Mouse (Mus musculus): ENCODE results near the gene Prss41. TPM values are rescaled to one million over a fixed set of nuclear protein-coding genes. Genes with fewer than 3 reads are reported as not detected.
A peak's percentile ranks its signal among the peaks of the same experiment; 100 is the strongest.

Gene Prss41
- total and polyA plus RNA-seq, 3 experiments, result not detected

GRCm38 (mm10) chr17:23867756-23868155 lies 23.8 kb upstream of the Prss41 start, which contains the start of gene Prss21:
TSS of gene Prss21 (plus strand) at chr17:23868056.
- Histone ChIP-seq H3K4me3 (ENCODE audit: low read depth, low read length) (no peak within 1 kb of the TSS), H3K9me3 (replicated peaks) (0 out of 2 replicates have a peak, but pooled peaks cover 2% of the 10 kb centered on the region), H3K27me3 (ENCODE audit: insufficient read depth, low read length) (peaks cover 8% of the 10 kb centered on the region), H3K4me1 (ENCODE audit: insufficient read depth, low read depth, low read length) (no peaks in the 10 kb centered on the region), H3K36me3 (replicated peaks) (no peaks in the 10 kb centered on the region)
- DNase-seq (ENCODE audit: low spot score), result no peak
- TF ChIP-seq POLR2AphosphoS5 (IDR thresholded peaks at IDR 0.05; ENCODE audit: insufficient replicate concordance, low read depth, low read length) (no peak), CTCF (IDR thresholded peaks at IDR 0.05; ENCODE audit: low read depth, low read length) (no peak), TAL1 (conservative IDR thresholded peaks at IDR 0.05; ENCODE audit: low read depth, low read length) (no peak), GATA2 (IDR thresholded peaks at IDR 0.05; ENCODE audit: borderline replicate concordance, low read depth, low read length) (no peak), GATA1 (IDR thresholded peaks at IDR 0.05; ENCODE audit: borderline replicate concordance, low read length) (no peak)
- ATAC-seq (ENCODE audit: extremely low read depth, insufficient number of reproducible peaks, low FRiP score, poor library complexity, severe bottlenecking), result no peak

- DNase-seq (ENCODE audit: low spot score), result no peak
- TF ChIP-seq POLR2AphosphoS5 (IDR thresholded peaks at IDR 0.05; ENCODE audit: insufficient replicate concordance, low read depth, low read length), result no peak
- TF ChIP-seq GATA2 (IDR thresholded peaks at IDR 0.05; ENCODE audit: borderline replicate concordance, low read depth, low read length), result no peak
- no peak for TF ChIP-seq GATA1 (IDR thresholded peaks at IDR 0.05; ENCODE audit: borderline replicate concordance, low read length)
- no peak for TF ChIP-seq TAL1 (conservative IDR thresholded peaks at IDR 0.05; ENCODE audit: low read depth, low read length)
- TF ChIP-seq CTCF (IDR thresholded peaks at IDR 0.05; ENCODE audit: low read depth, low read length), result no peak
- 0 out of 2 replicates have a peak, but pooled peaks cover 2% of the 10 kb centered on the region for H3K9me3 ChIP-seq (replicated peaks)
- no peaks in the 10 kb centered on the region for H3K36me3 ChIP-seq (replicated peaks)
- H3K27me3 ChIP-seq (ENCODE audit: insufficient read depth, low read length), result peaks cover 26% of the 10 kb centered on the region
- no peaks in the 10 kb centered on the region for H3K4me1 ChIP-seq (ENCODE audit: insufficient read depth, low read depth, low read length)
- no peak for ATAC-seq (ENCODE audit: extremely low read depth, insufficient number of reproducible peaks, low FRiP score, poor library complexity, severe bottlenecking)
- no peak overlapping the region for H3K4me3 ChIP-seq (ENCODE audit: low read depth, low read length)
Measured at GRCm38 (mm10) chr17:23862926-23863325, 19.0 kb upstream of the Prss41 start.

- peaks cover 7% of the 10 kb centered on the region for H3K4me1 ChIP-seq (ENCODE audit: insufficient read depth, low read depth, low read length)
- H3K27me3 ChIP-seq (ENCODE audit: insufficient read depth, low read length), result peaks cover 35% of the 10 kb centered on the region
- TF ChIP-seq CTCF (IDR thresholded peaks at IDR 0.05; ENCODE audit: low read depth, low read length) (no peak), TAL1 (conservative IDR thresholded peaks at IDR 0.05; ENCODE audit: low read depth, low read length) (no peak), POLR2AphosphoS5 (IDR thresholded peaks at IDR 0.05; ENCODE audit: insufficient replicate concordance, low read depth, low read length) (no peak), GATA2 (IDR thresholded peaks at IDR 0.05; ENCODE audit: borderline replicate concordance, low read depth, low read length) (no peak), GATA1 (IDR thresholded peaks at IDR 0.05; ENCODE audit: borderline replicate concordance, low read length) (no peak)
- DNase-seq (ENCODE audit: low spot score) (no peak), ATAC-seq (ENCODE audit: extremely low read depth, insufficient number of reproducible peaks, low FRiP score, poor library complexity, severe bottlenecking) (no peak)
- H3K36me3 ChIP-seq (replicated peaks), result no peaks in the 10 kb centered on the region
- H3K4me3 ChIP-seq (ENCODE audit: low read depth, low read length), result no peak overlapping the region
- no peaks in the 10 kb centered on the region for H3K9me3 ChIP-seq (replicated peaks)
Measured at GRCm38 (mm10) chr17:23857913-23858312, 13.9 kb upstream of the Prss41 start.

- ATAC-seq (ENCODE audit: extremely low read depth, insufficient number of reproducible peaks, low FRiP score, poor library complexity, severe bottlenecking) (no peak), DNase-seq (ENCODE audit: low spot score) (no peak)
- peaks cover 7% of the 10 kb centered on the region for H3K4me1 ChIP-seq (ENCODE audit: insufficient read depth, low read depth, low read length)
- H3K27me3 ChIP-seq (ENCODE audit: insufficient read depth, low read length), result peaks cover 33% of the 10 kb centered on the region
- H3K36me3 ChIP-seq (replicated peaks), result no peaks in the 10 kb centered on the region
- H3K9me3 ChIP-seq (replicated peaks), result no peaks in the 10 kb centered on the region
- H3K4me3 ChIP-seq (ENCODE audit: low read depth, low read length), result no peak overlapping the region
- TF ChIP-seq TAL1 (conservative IDR thresholded peaks at IDR 0.05; ENCODE audit: low read depth, low read length), result no peak
- no peak for TF ChIP-seq GATA2 (IDR thresholded peaks at IDR 0.05; ENCODE audit: borderline replicate concordance, low read depth, low read length)
Measured at GRCm38 (mm10) chr17:23857193-23857592, 13.2 kb upstream of the Prss41 start.

GRCm38 (mm10) chr17:23854229-23854765 lies 10.3 kb upstream of the Prss41 start:
- TF ChIP-seq TAL1 (conservative IDR thresholded peaks at IDR 0.05; ENCODE audit: low read depth, low read length) (no peak), GATA2 (IDR thresholded peaks at IDR 0.05; ENCODE audit: borderline replicate concordance, low read depth, low read length) (no peak), POLR2AphosphoS5 (IDR thresholded peaks at IDR 0.05; ENCODE audit: insufficient replicate concordance, low read depth, low read length) (no peak), GATA1 (IDR thresholded peaks at IDR 0.05; ENCODE audit: borderline replicate concordance, low read length) (no peak), CTCF (IDR thresholded peaks at IDR 0.05; ENCODE audit: low read depth, low read length) (no peak)
- no peak for ATAC-seq (ENCODE audit: extremely low read depth, insufficient number of reproducible peaks, low FRiP score, poor library complexity, severe bottlenecking)
- no peaks in the 10 kb centered on the region for H3K9me3 ChIP-seq (replicated peaks)
- H3K4me1 ChIP-seq (ENCODE audit: insufficient read depth, low read depth, low read length), result peaks cover 7% of the 10 kb centered on the region
- H3K27me3 ChIP-seq (ENCODE audit: insufficient read depth, low read length), result peaks cover 17% of the 10 kb centered on the region
- no peak for DNase-seq (ENCODE audit: low spot score)
- H3K4me3 ChIP-seq (ENCODE audit: low read depth, low read length), result no peak overlapping the region
- H3K36me3 ChIP-seq (replicated peaks), result no peaks in the 10 kb centered on the region

GRCm38 (mm10) chr17:23853292-23853691 lies 9.3 kb upstream of the Prss41 start:
- Histone ChIP-seq H3K4me3 (ENCODE audit: low read depth, low read length) (no peak overlapping the region), H3K27me3 (ENCODE audit: insufficient read depth, low read length) (peaks cover 14% of the 10 kb centered on the region), H3K4me1 (ENCODE audit: insufficient read depth, low read depth, low read length) (peaks cover 7% of the 10 kb centered on the region), H3K9me3 (replicated peaks) (no peaks in the 10 kb centered on the region), H3K36me3 (replicated peaks) (no peaks in the 10 kb centered on the region)
- no peak for TF ChIP-seq POLR2AphosphoS5 (IDR thresholded peaks at IDR 0.05; ENCODE audit: insufficient replicate concordance, low read depth, low read length)
- TF ChIP-seq CTCF (IDR thresholded peaks at IDR 0.05; ENCODE audit: low read depth, low read length), result peak; percentile 57
- ATAC-seq (ENCODE audit: extremely low read depth, insufficient number of reproducible peaks, low FRiP score, poor library complexity, severe bottlenecking) (peak; percentile 45), DNase-seq (ENCODE audit: low spot score) (peak; percentile 40)
